Mouse (Mus musculus): ENCODE data around the gene Slpi. TPM values are rescaled to one million over a fixed set of nuclear protein-coding genes. Genes with fewer than 3 reads are reported as not detected.
"Not testable (repeated sequence)": the region's sequence is repeated elsewhere in the genome, so short reads cannot be mapped to it uniquely, and the experiment has no call there.

Gene Slpi
- polyA plus RNA-seq, 1 experiment from 2014 or later, result not detected

- not testable (repeated sequence) for ATAC-seq (ENCODE audit: low read depth); H3K9me3 ChIP-seq (ENCODE audit: control insufficient read depth, low read length); H3K27ac ChIP-seq (ENCODE audit: low read depth, low read length); H3K4me3 ChIP-seq (ENCODE audit: low read depth, low read length); H3K4me2 ChIP-seq (ENCODE audit: low read depth, low read length); H3K36me3 ChIP-seq (ENCODE audit: control insufficient read depth, insufficient read depth, low read length); H3K9ac ChIP-seq (replicated peaks; ENCODE audit: low read depth, low read length); H3K27me3 ChIP-seq (ENCODE audit: control insufficient read depth, insufficient read depth, low read length); H3K4me1 ChIP-seq (ENCODE audit: control insufficient read depth, insufficient read depth, low read length)
These were observed 73.4 kb downstream of the Slpi start for GRCm38 (mm10) chr2:164315460-164315859.

- Histone ChIP-seq H3K9ac (replicated peaks; ENCODE audit: low read depth, low read length) (no peak overlapping the region), H3K9me3 (ENCODE audit: control insufficient read depth, low read length) (no peaks in the 10 kb centered on the region), H3K4me2 (ENCODE audit: low read depth, low read length) (no peak overlapping the region), H3K4me3 (ENCODE audit: low read depth, low read length) (no peak overlapping the region), H3K27ac (ENCODE audit: low read depth, low read length) (no peak overlapping the region), H3K36me3 (ENCODE audit: control insufficient read depth, insufficient read depth, low read length) (no peaks in the 10 kb centered on the region), H3K4me1 (ENCODE audit: control insufficient read depth, insufficient read depth, low read length) (no peaks in the 10 kb centered on the region), H3K27me3 (ENCODE audit: control insufficient read depth, insufficient read depth, low read length) (no peaks in the 10 kb centered on the region)
- WGBS, result 91% methylated on average over 5 of the region's 5 CpGs
- ATAC-seq (ENCODE audit: low read depth), result no peak
These were observed 76.3 kb downstream of the Slpi start for GRCm38 (mm10) chr2:164312599-164312998.

Small RNA genes lying within 50 kb of the gene (microRNA-seq; reads per million reads assigned to microRNA genes)
- gene Mir7678, result not detected

Other genes starting within 250 kb of the Slpi start
- 1.1 and 1.7 TPM in 2 replicates for gene Kcns1, start 218.0 kb downstream of the Slpi start, polyA plus RNA-seq (2014; fragmentation: Nextera tagmentation; extraction: Ambion mirVana)
- not detected in 2 replicates for gene Wfdc5, start 206.4 kb downstream of the Slpi start, polyA plus RNA-seq (2014; fragmentation: Nextera tagmentation; extraction: Ambion mirVana)
- not detected in 2 replicates for gene Wfdc12, start 198.5 kb downstream of the Slpi start, polyA plus RNA-seq (2014; fragmentation: Nextera tagmentation; extraction: Ambion mirVana)
- gene Wfdc15a, start 189.0 kb downstream of the Slpi start, polyA plus RNA-seq (2014; fragmentation: Nextera tagmentation; extraction: Ambion mirVana), result not detected in 2 replicates
- not detected in 2 replicates for gene Wfdc15b, start 167.4 kb downstream of the Slpi start, polyA plus RNA-seq (2014; fragmentation: Nextera tagmentation; extraction: Ambion mirVana)
- not detected in 2 replicates for gene Svs2, start 150.6 kb downstream of the Slpi start, polyA plus RNA-seq (2014; fragmentation: Nextera tagmentation; extraction: Ambion mirVana)
- not detected in 2 replicates for gene Svs3b, start 132.5 kb downstream of the Slpi start, polyA plus RNA-seq (2014; fragmentation: Nextera tagmentation; extraction: Ambion mirVana)
- not detected in 2 replicates for gene Svs4, start 110.6 kb downstream of the Slpi start, polyA plus RNA-seq (2014; fragmentation: Nextera tagmentation; extraction: Ambion mirVana)
- gene Svs3a, start 99.8 kb downstream of the Slpi start, polyA plus RNA-seq (2014; fragmentation: Nextera tagmentation; extraction: Ambion mirVana), result not detected in 2 replicates
- gene Svs6, start 72.3 kb downstream of the Slpi start, polyA plus RNA-seq (2014; fragmentation: Nextera tagmentation; extraction: Ambion mirVana), result not detected in 2 replicates
- gene Svs5, start 56.4 kb downstream of the Slpi start, polyA plus RNA-seq (2014; fragmentation: Nextera tagmentation; extraction: Ambion mirVana), result not detected in 2 replicates
- 0.11 and 0.17 TPM in 2 replicates for gene Rbpjl, start 14.0 kb upstream of the Slpi start, polyA plus RNA-seq (2014; fragmentation: Nextera tagmentation; extraction: Ambion mirVana)
- 0.36 and 0.82 TPM in 2 replicates for gene Matn4, start 16.1 kb upstream of the Slpi start, polyA plus RNA-seq (2014; fragmentation: Nextera tagmentation; extraction: Ambion mirVana)
- 3.6 and 7.1 TPM in 2 replicates for gene Sdc4, start 54.8 kb upstream of the Slpi start, polyA plus RNA-seq (2014; fragmentation: Nextera tagmentation; extraction: Ambion mirVana)
- gene Sys1, start 67.9 kb upstream of the Slpi start, polyA plus RNA-seq (2014; fragmentation: Nextera tagmentation; extraction: Ambion mirVana), result 88.9 and 96.3 TPM in 2 replicates
- gene Gm20458, start 71.9 kb upstream of the Slpi start, polyA plus RNA-seq (2014; fragmentation: Nextera tagmentation; extraction: Ambion mirVana), result 3.0 and 3.1 TPM in 2 replicates
- not detected in 2 replicates for gene Trp53tg5, start 84.6 kb upstream of the Slpi start, polyA plus RNA-seq (2014; fragmentation: Nextera tagmentation; extraction: Ambion mirVana)
- gene Dbndd2, start 97.0 kb upstream of the Slpi start, polyA plus RNA-seq (2014; fragmentation: Nextera tagmentation; extraction: Ambion mirVana), result 13.7 and 15.6 TPM in 2 replicates
- gene Pigt, start 108.4 kb upstream of the Slpi start, polyA plus RNA-seq (2014; fragmentation: Nextera tagmentation; extraction: Ambion mirVana), result 96.6 and 118 TPM in 2 replicates
- 0.76 and 1.4 TPM in 2 replicates for gene Wfdc2, start 173.3 kb upstream of the Slpi start, polyA plus RNA-seq (2014; fragmentation: Nextera tagmentation; extraction: Ambion mirVana)
- not detected in 2 replicates for gene Spint3, start 184.4 kb upstream of the Slpi start, polyA plus RNA-seq (2014; fragmentation: Nextera tagmentation; extraction: Ambion mirVana)
- gene Wfdc6a, start 196.4 kb upstream of the Slpi start, polyA plus RNA-seq (2014; fragmentation: Nextera tagmentation; extraction: Ambion mirVana), result not detected in 2 replicates
- gene Eppin, start 204.5 kb upstream of the Slpi start, polyA plus RNA-seq (2014; fragmentation: Nextera tagmentation; extraction: Ambion mirVana), result not detected in 2 replicates
- not detected in 2 replicates for gene Wfdc6b, start 224.4 kb upstream of the Slpi start, polyA plus RNA-seq (2014; fragmentation: Nextera tagmentation; extraction: Ambion mirVana)
- not detected in 2 replicates for gene Wfdc8, start 224.5 kb upstream of the Slpi start, polyA plus RNA-seq (2014; fragmentation: Nextera tagmentation; extraction: Ambion mirVana)
- gene Wfdc16, start 249.7 kb upstream of the Slpi start, polyA plus RNA-seq (2014; fragmentation: Nextera tagmentation; extraction: Ambion mirVana), result not detected in 2 replicates